ENCODE assay signal across 16 mouse cellular contexts in genomic region chr5:75804340-75804739, GRCm38 (mm10).
"Had no signal": no experiment of that assay in that cellular context is flagged by ENCODE, and none has a peak within 500 bp of the region (broad histone marks: within the 10 kb centered on the region; RNA-seq: fewer than 3 reads in every experiment).

No protein-coding gene starts in this region.

- H3K9me3 ChIP-seq: kidney, embryonic 15.5 days; limb, embryonic 10.5 days; limb, embryonic 13.5 days; midbrain, embryonic 12.5 days had no signal

- DNase-seq: kidney, adult 11 months; kidney, adult 8-10 months; kidney, postnatal 10 days; kidney, postnatal 4 days; liver, postnatal 0 days; lung, embryonic 14.5 days; thymus, adult 18-20 months; thymus, postnatal 36 days had no signal

- H3K36me3 ChIP-seq: kidney, embryonic 15.5 days; limb, embryonic 10.5 days; limb, embryonic 13.5 days; midbrain, embryonic 12.5 days had no signal

- H3K9ac ChIP-seq: kidney, embryonic 15.5 days; limb, embryonic 13.5 days; liver, embryonic 14.5 days; liver, postnatal 0 days; lung, embryonic 14.5 days; midbrain, embryonic 12.5 days had no signal

- H3K27ac ChIP-seq: kidney, embryonic 15.5 days; limb, embryonic 10.5 days; limb, embryonic 13.5 days; liver, embryonic 14.5 days; macrophage; midbrain, embryonic 12.5 days had no signal

- ATAC-seq: liver, postnatal 0 days; lung, postnatal 0 days; midbrain, embryonic 16.5 days had no signal

- H3K4me1 ChIP-seq: limb, embryonic 10.5 days; limb, embryonic 13.5 days had no signal

- H3K4me2 ChIP-seq: kidney, embryonic 15.5 days; limb, embryonic 13.5 days; lung, embryonic 14.5 days; midbrain, embryonic 12.5 days had no signal

- H3K4me3 ChIP-seq: kidney, embryonic 15.5 days; limb, embryonic 10.5 days; limb, embryonic 13.5 days; midbrain, embryonic 12.5 days had no signal

- H3K27me3 ChIP-seq: kidney, embryonic 15.5 days; limb, embryonic 13.5 days; midbrain, embryonic 12.5 days had no signal
